Comparison of ENCODE assay signal across 22 mouse cellular contexts in the genomic region with DNA sequence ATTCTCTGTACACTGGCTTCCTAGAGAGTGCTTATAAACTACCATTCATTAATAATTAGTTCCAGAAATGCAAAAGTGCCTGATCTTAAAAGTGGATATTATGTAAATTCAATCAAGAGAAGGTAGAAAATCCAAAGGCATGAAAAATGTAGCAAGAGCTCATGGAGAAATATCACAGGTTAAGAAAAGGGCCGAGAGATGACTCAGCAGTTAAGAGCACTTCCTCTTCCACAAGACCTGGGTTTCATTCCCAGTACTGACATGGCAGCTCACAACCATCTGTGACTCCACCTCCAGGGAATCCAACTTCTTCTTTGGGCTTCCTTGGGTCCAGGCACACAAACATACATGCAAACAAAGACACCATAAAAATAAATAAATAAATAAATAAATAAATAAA. TPM values are rescaled to one million over a fixed set of nuclear protein-coding genes. Genes with fewer than 3 reads are reported as not detected.
A peak's percentile ranks its signal among the peaks of the same experiment; 100 is the strongest.
DNase-seq lines count a peak whose midpoint lies in the region; ATAC-seq and TF ChIP-seq lines count a peak whose summit lies in the region.
"Had no signal": no experiment of that assay in that cellular context is flagged by ENCODE, and none has a peak within 500 bp of the region (broad histone marks: within the 10 kb centered on the region; RNA-seq: fewer than 3 reads in every experiment).

No protein-coding gene starts in this region.

- intact Hi-C loops in gastrocnemius, adult 2 months (cut with DNase I): loop anchor here (5.0 kb wide), 1 partner anchor 52 kb away; no protein-coding TSS in a partner anchor

- no peak for TF ChIP-seq POLR2A in MEL (IDR thresholded peaks at IDR 0.05; ENCODE audit: control insufficient read depth in 1 of 2, insufficient read depth in 1 of 2, low read depth in 1 of 2, low read length in 2 of 2, poor library complexity in 1 of 2)

- no peak for TF ChIP-seq CTCF in gastrocnemius, adult 2 months (IDR thresholded peaks at IDR 0.05)
- no peak for TF ChIP-seq CTCF in MEL (IDR thresholded peaks at IDR 0.05 in 2 of 3, conservative IDR thresholded peaks at IDR 0.05 in 1 of 3; ENCODE audit: control insufficient read depth in 1 of 3, insufficient read depth in 1 of 3, low read depth in 2 of 3, low read length in 3 of 3, poor library complexity in 1 of 3, severe bottlenecking in 1 of 3)

- no peaks in the 10 kb centered on the region for H3K9me3 ChIP-seq in MEL (replicated peaks; ENCODE audit: insufficient read depth, low read length)
- no peaks in the 10 kb centered on the region for H3K9me3 ChIP-seq in forebrain, embryonic 10.5 days
- H3K9me3 ChIP-seq: heart, embryonic 10.5 days; hindbrain, embryonic 13.5 days; midbrain, embryonic 13.5 days; neural tube, embryonic 12.5 days had no signal

- no peak overlapping the region for H3K4me3 ChIP-seq in gastrocnemius, adult 2 months
- no peak overlapping the region for H3K4me3 ChIP-seq in MEL (ENCODE audit: control insufficient read depth in 1 of 2, insufficient read depth in 1 of 2, low read depth in 2 of 2, low read length in 2 of 2)
- no peak overlapping the region for H3K4me3 ChIP-seq in forebrain, embryonic 10.5 days
- H3K4me3 ChIP-seq: heart, embryonic 10.5 days; hindbrain, embryonic 13.5 days; midbrain, embryonic 13.5 days; neural tube, embryonic 12.5 days had no signal

- no peaks in the 10 kb centered on the region for H3K27me3 ChIP-seq in MEL (ENCODE audit: control insufficient read depth in 1 of 2, insufficient read depth in 2 of 2, low read length in 2 of 2)
- no peaks in the 10 kb centered on the region for H3K27me3 ChIP-seq in forebrain, embryonic 10.5 days (ENCODE audit: poor library complexity, severe bottlenecking)
- H3K27me3 ChIP-seq: hindbrain, embryonic 13.5 days; midbrain, embryonic 13.5 days; neural tube, embryonic 12.5 days had no signal

- TF ChIP-seq RAD21 in MEL (IDR thresholded peaks at IDR 0.05; ENCODE audit: low read depth, low read length): no peak

- ATAC-seq in hematopoietic stem cell, adult 5-6 weeks (replicated peaks in 1 of 2; ENCODE audit: insufficient read depth in 1 of 2, low FRiP score in 2 of 2, low TSS enrichment in 1 of 2, low read depth in 1 of 2, poor library complexity in 2 of 2, severe bottlenecking in 2 of 2): peak; percentile 27 to 65; a peak in 1 of 4 replicates
- ATAC-seq: inflammation-experienced regulatory T-cells, adult 6 months; midbrain, embryonic 13.5 days had no signal

- H3K79me2 ChIP-seq in MEL (ENCODE audit: control insufficient read depth, insufficient read depth, low read length, poor library complexity): peaks cover 29% of the 10 kb centered on the region

- no peak for DNase-seq in gastrocnemius, adult 2 months
- no peak for DNase-seq in gastrocnemius, postnatal 10 days
- DNase-seq in 3T3-L1 (ENCODE audit: low read depth, low spot score): peak; percentile 44
- DNase-seq in MEL (ENCODE audit: low read depth, low spot score): peak; percentile 89
- no peak for DNase-seq in kidney, adult 9 months
- DNase-seq in left cerebral cortex, adult 11 months (ENCODE audit: low spot score): no peak
- DNase-seq in forebrain, embryonic 10.5 days (ENCODE audit: extremely low spot score, low spot score): no peak
- DNase-seq: adrenal gland, postnatal 25 days; B cell, adult 2 months; cerebellum, adult 18-20 months; cerebellum, postnatal 36 days; gastrocnemius, postnatal 36 days; kidney, postnatal 36 days; lung, embryonic 14.5 days; right cerebral cortex, postnatal 25 days had no signal

- peak overlapping the region; percentile 28; the same call in 1 of the 2 replicates for H3K27ac ChIP-seq in gastrocnemius, adult 2 months
- H3K27ac ChIP-seq in MEL (ENCODE audit: control insufficient read depth, low read depth, low read length): no peak overlapping the region; the same call in 1 of the 2 replicates
- H3K27ac ChIP-seq in forebrain, embryonic 10.5 days: no peak overlapping the region
- H3K27ac ChIP-seq: heart, embryonic 10.5 days; hindbrain, embryonic 13.5 days; midbrain, embryonic 13.5 days; neural tube, embryonic 12.5 days; stomach, postnatal 0 days had no signal

- WGBS in forebrain, embryonic 10.5 days: 84% methylated on average over 1 of the region's 1 CpGs

- H3K4me1 ChIP-seq in MEL (ENCODE audit: control insufficient read depth in 1 of 2, insufficient read depth in 2 of 2, low read length in 2 of 2): peaks cover 16 to 24% of the 10 kb centered on the region in 2 experiments
- peaks cover 19% of the 10 kb centered on the region for H3K4me1 ChIP-seq in forebrain, embryonic 10.5 days
- H3K4me1 ChIP-seq: heart, embryonic 10.5 days; hindbrain, embryonic 13.5 days; neural tube, embryonic 12.5 days had no signal

- no peak overlapping the region for H3K9ac ChIP-seq in MEL (ENCODE audit: control insufficient read depth, low read depth, low read length, poor library complexity, severe bottlenecking)
- H3K9ac ChIP-seq: hindbrain, embryonic 13.5 days; lung, embryonic 14.5 days; midbrain, embryonic 13.5 days; neural tube, embryonic 12.5 days had no signal

- H3K36me3 ChIP-seq in MEL (ENCODE audit: control insufficient read depth in 1 of 2, insufficient read depth in 2 of 2, low read length in 2 of 2): peaks cover 0 to 39% of the 10 kb centered on the region in 2 experiments; a peak in 3 of 4 replicates
- H3K36me3 ChIP-seq in forebrain, embryonic 10.5 days (replicated peaks): no peaks in the 10 kb centered on the region
- H3K36me3 ChIP-seq: heart, embryonic 10.5 days; hindbrain, embryonic 13.5 days; midbrain, embryonic 13.5 days; neural tube, embryonic 12.5 days had no signal

- TF ChIP-seq EP300 in MEL (IDR thresholded peaks at IDR 0.05; ENCODE audit: low read depth in 1 of 2, low read length in 2 of 2): peak; percentile 24 to 68; a peak in 3 of 4 replicates

TF ChIP-seq in MEL, 35 proteins besides CTCF, POLR2A, EP300 and RAD21 (continues in another document):
- TF ChIP-seq MAFK (IDR thresholded peaks at IDR 0.05; ENCODE audit: borderline replicate concordance, low read depth, low read length) (peak; percentile 95), RCOR1 (IDR thresholded peaks at IDR 0.05; ENCODE audit: low read depth, low read length) (peak; percentile 28; the same call in 1 of the 2 replicates), SMC3 (IDR thresholded peaks at IDR 0.05; ENCODE audit: low read depth, low read length) (no peak), NELFE (IDR thresholded peaks at IDR 0.05; ENCODE audit: low read depth, low read length) (no peak), POLR2AphosphoS2 (IDR thresholded peaks at IDR 0.05; ENCODE audit: low read length) (no peak), HCFC1 (IDR thresholded peaks at IDR 0.05; ENCODE audit: low read depth, low read length) (no peak; the same call in 1 of the 2 replicates), KAT2A (conservative IDR thresholded peaks at IDR 0.05; ENCODE audit: low read depth, low read length) (no peak), ELF1 (IDR thresholded peaks at IDR 0.05; ENCODE audit: low read depth, low read length) (0 out of 2 replicates have a peak, but pooled peaks have one; percentile 28), ZNF384 (IDR thresholded peaks at IDR 0.05; ENCODE audit: low read depth, low read length) (no peak), UBTF (IDR thresholded peaks at IDR 0.05; ENCODE audit: borderline replicate concordance, insufficient read depth, low read depth, low read length) (no peak), POLR2AphosphoS5 (IDR thresholded peaks at IDR 0.05; ENCODE audit: borderline replicate concordance, low read depth, low read length) (no peak), TAL1 (IDR thresholded peaks at IDR 0.05; ENCODE audit: low read length) (no peak), SIN3A (IDR thresholded peaks at IDR 0.05; ENCODE audit: low read length) (no peak), ETS1 (IDR thresholded peaks at IDR 0.05; ENCODE audit: low read depth, low read length) (peak; percentile 57; the same call in 1 of the 2 replicates), USF2 (IDR thresholded peaks at IDR 0.05; ENCODE audit: borderline replicate concordance in 1 of 2, insufficient read depth in 1 of 2, low read depth in 1 of 2, low read length in 2 of 2) (no peak), CHD2 (IDR thresholded peaks at IDR 0.05; ENCODE audit: low read length) (no peak), TCF12 (IDR thresholded peaks at IDR 0.05; ENCODE audit: low read depth, low read length) (no peak), NRF1 (IDR thresholded peaks at IDR 0.05; ENCODE audit: insufficient read depth, low read depth, low read length, poor library complexity, severe bottlenecking) (no peak), ZKSCAN1 (IDR thresholded peaks at IDR 0.05; ENCODE audit: low read depth, low read length) (no peak), USF1 (IDR thresholded peaks at IDR 0.05; ENCODE audit: low read depth, low read length) (no peak), TBP (IDR thresholded peaks at IDR 0.05; ENCODE audit: low read depth, low read length) (no peak), GABPA (IDR thresholded peaks at IDR 0.05; ENCODE audit: low read depth, low read length) (peak; percentile 94), ZC3H11A (IDR thresholded peaks at IDR 0.05; ENCODE audit: low read depth, low read length) (no peak), BHLHE40 (IDR thresholded peaks at IDR 0.05; ENCODE audit: borderline replicate concordance, low read depth, low read length) (no peak), MEF2A (IDR thresholded peaks at IDR 0.05; ENCODE audit: extremely low read depth, insufficient replicate concordance, low read depth, low read length, poor library complexity, severe bottlenecking) (no peak), MAZ (IDR thresholded peaks at IDR 0.05; ENCODE audit: low read depth, low read length) (no peak), ZMIZ1 (IDR thresholded peaks at IDR 0.05; ENCODE audit: low read depth, low read length) (no peak)

RNA-seq across cellular contexts. Expression of gene Srgap2, which starts 56.6 kb away (rescaled TPM):
- 10 to 100 TPM; 10.1 to 12.2 TPM for total RNA-seq in gastrocnemius, adult 2 months (2021)
- total RNA-seq in gastrocnemius, postnatal 10 days (2021): 10 to 100 TPM; 43.7 to 53.7 TPM
- total RNA-seq in MEL (2012; rRNA removed): 9.0 and 10.0 TPM in 2 replicates
- polyA plus RNA-seq in MEL (2012; ENCODE audit: insufficient read depth in 1 of 2, insufficient read length in 2 of 2, low read depth in 1 of 2, low replicate concordance in 2 of 2, missing spikeins in 1 of 2): 10 to 100 TPM in 1 of 2 experiments, not detected in 1; 25.3 TPM
- 15.6 and 18.3 TPM in 2 replicates for total RNA-seq in hematopoietic stem cell, adult 5-6 weeks (2017)
- polyA plus RNA-seq in forebrain, embryonic 10.5 days (2016; fragmentation: Nextera tagmentation; extraction: Ambion mirVana): 19.1 and 21.2 TPM in 2 replicates

RNA-seq across cellular contexts. Expression of gene Fam72a, which starts 57.1 kb away (rescaled TPM):
- total RNA-seq in gastrocnemius, adult 2 months (2021): under 1 TPM; 0.20 to 0.31 TPM
- 1 to 10 TPM; 1.0 to 1.4 TPM for total RNA-seq in gastrocnemius, postnatal 10 days (2021)
- 8.1 and 8.2 TPM in 2 replicates for total RNA-seq in MEL (2012; rRNA removed)
- 1 to 10 TPM in 1 of 2 experiments, not detected in 1; 8.8 TPM for polyA plus RNA-seq in MEL (2012; ENCODE audit: insufficient read depth in 1 of 2, insufficient read length in 2 of 2, low read depth in 1 of 2, low replicate concordance in 2 of 2, missing spikeins in 1 of 2)
- 2.0 and 3.1 TPM in 2 replicates for total RNA-seq in hematopoietic stem cell, adult 5-6 weeks (2017)
- 5.3 and 5.7 TPM in 2 replicates for polyA plus RNA-seq in forebrain, embryonic 10.5 days (2016; fragmentation: Nextera tagmentation; extraction: Ambion mirVana)

Comparison
In these comparisons a context has a peak if more than half of its experiments do, and no peak if none do; other contexts are left out.
1. DNase-seq: peak in 3T3-L1 (single experiment) and MEL (single experiment); none in gastrocnemius, adult 2 months (single experiment), gastrocnemius, postnatal 10 days (single experiment), kidney, adult 9 months (single experiment), left cerebral cortex, adult 11 months (single experiment) and forebrain, embryonic 10.5 days (single experiment).